Mouse (Mus musculus): ENCODE measurements around the gene Apob. TPM values are rescaled to one million over a fixed set of nuclear protein-coding genes. Genes with fewer than 3 reads are reported as not detected.
"Not testable (repeated sequence)": the region's sequence is repeated elsewhere in the genome, so short reads cannot be mapped to it uniquely, and the experiment has no call there.

Apob gene
- polyA plus RNA-seq, 1 experiment = 9.2 TPM

DNA sequence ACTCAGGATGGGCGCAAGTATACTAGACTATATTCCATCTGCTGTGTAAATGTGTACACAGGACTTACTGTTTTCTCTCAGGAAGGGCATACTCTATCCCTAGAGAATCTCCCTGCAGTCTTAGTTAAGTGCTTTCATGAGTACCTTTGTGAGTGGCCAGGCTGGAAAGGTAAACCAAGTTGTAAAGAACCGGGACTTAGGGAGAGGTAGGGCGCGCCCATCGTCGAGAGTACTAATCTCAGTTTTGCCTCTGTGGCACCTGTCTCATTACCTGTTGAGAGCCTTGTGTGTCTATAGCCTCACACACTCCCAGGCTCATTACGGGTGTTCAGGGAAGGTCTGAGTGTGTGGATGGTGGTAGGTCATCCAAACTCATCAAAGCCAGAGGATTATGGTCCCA is 52.1 kb downstream of the Apob start:
- no peak for TF ChIP-seq POLR2A (IDR thresholded peaks at IDR 0.05; ENCODE audit: borderline replicate concordance, control insufficient read depth, low read depth, low read length)
- no peak for TF ChIP-seq CTCF (IDR thresholded peaks at IDR 0.05; ENCODE audit: control insufficient read depth, insufficient read depth, low read length)
- H3K4me3 ChIP-seq (replicated peaks; ENCODE audit: control insufficient read depth, low read depth, low read length) = no peak overlapping the region
- 78% methylated on average over 7 of the region's 7 CpGs for WGBS
- no peak overlapping the region for H3K27ac ChIP-seq (ENCODE audit: control insufficient read depth, insufficient read depth, low read depth, low read length, poor library complexity)
- no peaks in the 10 kb centered on the region for H3K4me1 ChIP-seq (ENCODE audit: control insufficient read depth, insufficient read depth, low read length)

- Histone ChIP-seq H3K27ac (ENCODE audit: control insufficient read depth, insufficient read depth, low read depth, low read length, poor library complexity) (no peak overlapping the region), H3K4me1 (ENCODE audit: control insufficient read depth, insufficient read depth, low read length) (no peaks in the 10 kb centered on the region), H3K4me3 (replicated peaks; ENCODE audit: control insufficient read depth, low read depth, low read length) (no peak overlapping the region)
- no peak for TF ChIP-seq POLR2A (IDR thresholded peaks at IDR 0.05; ENCODE audit: borderline replicate concordance, control insufficient read depth, low read depth, low read length)
- 44% methylated on average over 2 of the region's 2 CpGs for WGBS
Measured at GRCm38 (mm10) chr12:8030057-8030456, 52.6 kb downstream of the Apob start.

DNA sequence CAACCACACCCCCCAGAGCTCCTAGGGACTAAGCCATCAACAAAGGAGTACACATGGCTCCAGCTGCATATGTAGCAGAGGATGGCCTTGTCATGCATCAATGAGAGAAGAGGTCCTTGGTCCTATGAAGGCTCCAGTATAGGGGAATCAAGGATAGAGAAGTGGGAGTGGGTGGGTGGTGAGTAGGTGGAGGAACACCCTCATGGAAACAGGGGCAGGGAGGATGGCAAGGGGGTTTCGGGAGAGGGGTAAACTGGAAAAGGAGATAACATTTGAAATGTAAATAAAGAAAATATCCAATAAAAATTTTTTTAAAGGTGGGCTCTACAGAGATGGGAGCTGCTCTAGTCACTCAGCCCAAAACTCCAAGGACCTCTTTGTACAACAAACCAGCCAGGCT is 53.7 kb downstream of the Apob start:
- 59% methylated on average over 1 of the region's 1 CpGs for WGBS
- not testable (repeated sequence) for H3K4me3 ChIP-seq (replicated peaks; ENCODE audit: control insufficient read depth, low read depth, low read length); H3K27ac ChIP-seq (ENCODE audit: control insufficient read depth, insufficient read depth, low read depth, low read length, poor library complexity); H3K4me1 ChIP-seq (ENCODE audit: control insufficient read depth, insufficient read depth, low read length)

DNA sequence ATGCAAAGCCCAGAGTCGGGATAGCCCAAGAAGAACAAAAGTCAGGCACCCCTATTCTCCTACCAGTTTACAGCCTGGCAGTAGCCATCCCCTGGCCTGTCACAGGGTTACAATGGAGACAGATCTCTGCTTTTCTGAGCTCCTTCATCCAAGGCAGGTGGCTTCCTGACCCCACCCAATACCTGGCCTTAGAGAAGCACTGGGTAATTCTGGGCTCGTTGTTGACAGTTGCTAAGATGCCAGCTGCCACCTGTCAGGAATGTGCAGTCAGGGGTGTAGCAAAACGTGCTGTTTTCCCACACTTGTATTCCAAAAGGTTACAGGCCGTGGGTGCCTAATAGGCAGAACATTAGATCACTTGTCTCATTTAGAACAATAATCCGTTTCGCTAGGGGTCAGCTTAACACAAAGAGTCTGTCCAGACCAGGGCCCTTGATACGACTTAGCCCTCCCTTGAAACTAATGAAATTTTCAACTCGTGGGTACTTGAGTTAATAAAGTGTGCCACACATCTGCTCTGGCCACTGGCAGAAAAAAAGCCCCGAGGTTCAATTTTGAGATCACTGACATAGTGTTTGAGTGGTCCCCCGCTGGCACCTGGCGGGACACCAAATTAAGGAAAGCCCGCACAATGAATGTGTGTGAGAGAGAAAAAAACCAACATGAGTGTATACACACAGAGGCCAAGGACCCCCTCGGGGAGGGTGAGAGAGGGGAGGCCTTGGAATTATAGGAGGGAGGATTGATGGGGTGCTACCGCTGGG is 54.3 kb downstream of the Apob start:
- no peaks in the 10 kb centered on the region for H3K4me1 ChIP-seq (ENCODE audit: control insufficient read depth, insufficient read depth, low read length)
- no peak for TF ChIP-seq CTCF (IDR thresholded peaks at IDR 0.05; ENCODE audit: control insufficient read depth, insufficient read depth, low read length)
- TF ChIP-seq POLR2A (IDR thresholded peaks at IDR 0.05; ENCODE audit: borderline replicate concordance, control insufficient read depth, low read depth, low read length) = no peak
- no peak overlapping the region for H3K27ac ChIP-seq (ENCODE audit: control insufficient read depth, insufficient read depth, low read depth, low read length, poor library complexity)
- WGBS = 77% methylated on average over 14 of the region's 14 CpGs
- H3K4me3 ChIP-seq (replicated peaks; ENCODE audit: control insufficient read depth, low read depth, low read length) = no peak overlapping the region

DNA sequence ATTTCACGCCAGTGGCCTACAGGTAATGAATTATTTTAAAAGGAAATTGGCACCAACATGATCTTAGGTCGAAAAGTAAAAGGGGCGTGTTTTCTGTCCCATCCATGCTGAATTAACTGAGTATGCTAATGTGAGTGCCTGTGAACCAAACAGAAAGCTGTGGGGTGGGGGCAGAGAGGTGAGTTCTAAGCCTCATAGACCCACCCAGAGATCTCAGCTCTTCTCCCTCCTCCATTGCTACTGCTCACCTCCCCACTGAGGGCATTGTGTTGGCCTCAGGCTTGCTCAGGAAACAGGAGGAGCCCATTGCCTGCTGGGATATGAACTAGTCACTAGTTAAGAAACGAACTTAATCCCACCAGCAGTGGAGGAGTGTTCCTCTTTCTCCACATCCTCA is 54.9 kb downstream of the Apob start:
- Histone ChIP-seq H3K4me3 (replicated peaks; ENCODE audit: control insufficient read depth, low read depth, low read length) (no peak overlapping the region), H3K4me1 (ENCODE audit: control insufficient read depth, insufficient read depth, low read length) (no peaks in the 10 kb centered on the region), H3K27ac (ENCODE audit: control insufficient read depth, insufficient read depth, low read depth, low read length, poor library complexity) (no peak overlapping the region)
- WGBS = 54% methylated on average over 4 of the region's 4 CpGs
- TF ChIP-seq POLR2A (IDR thresholded peaks at IDR 0.05; ENCODE audit: borderline replicate concordance, control insufficient read depth, low read depth, low read length) (no peak), CTCF (IDR thresholded peaks at IDR 0.05; ENCODE audit: control insufficient read depth, insufficient read depth, low read length) (no peak)

- no peak overlapping the region for H3K27ac ChIP-seq (ENCODE audit: control insufficient read depth, insufficient read depth, low read depth, low read length, poor library complexity)
- TF ChIP-seq CTCF (IDR thresholded peaks at IDR 0.05; ENCODE audit: control insufficient read depth, insufficient read depth, low read length) (no peak), POLR2A (IDR thresholded peaks at IDR 0.05; ENCODE audit: borderline replicate concordance, control insufficient read depth, low read depth, low read length) (no peak)
- 63% methylated on average over 3 of the region's 3 CpGs for WGBS
- H3K4me1 ChIP-seq (ENCODE audit: control insufficient read depth, insufficient read depth, low read length) = no peaks in the 10 kb centered on the region
- H3K4me3 ChIP-seq (replicated peaks; ENCODE audit: control insufficient read depth, low read depth, low read length) = no peak overlapping the region
Measured at GRCm38 (mm10) chr12:8038081-8038730, 60.8 kb downstream of the Apob start.

- H3K4me1 ChIP-seq (ENCODE audit: control insufficient read depth, insufficient read depth, low read length) = no peaks in the 10 kb centered on the region
- H3K4me3 ChIP-seq (replicated peaks; ENCODE audit: control insufficient read depth, low read depth, low read length) = no peak overlapping the region
- TF ChIP-seq CTCF (IDR thresholded peaks at IDR 0.05; ENCODE audit: control insufficient read depth, insufficient read depth, low read length) (no peak), POLR2A (IDR thresholded peaks at IDR 0.05; ENCODE audit: borderline replicate concordance, control insufficient read depth, low read depth, low read length) (no peak)
- H3K27ac ChIP-seq (ENCODE audit: control insufficient read depth, insufficient read depth, low read depth, low read length, poor library complexity) = no peak overlapping the region
- 16% methylated on average over 7 of the region's 7 CpGs for WGBS
Measured at GRCm38 (mm10) chr12:8042626-8043394, 65.4 kb downstream of the Apob start.

- H3K4me1 ChIP-seq (ENCODE audit: control insufficient read depth, insufficient read depth, low read length) = no peaks in the 10 kb centered on the region
- no peak overlapping the region for H3K4me3 ChIP-seq (replicated peaks; ENCODE audit: control insufficient read depth, low read depth, low read length)
- WGBS = 79% methylated on average over 2 of the region's 2 CpGs
- no peak overlapping the region for H3K27ac ChIP-seq (ENCODE audit: control insufficient read depth, insufficient read depth, low read depth, low read length, poor library complexity)
- TF ChIP-seq CTCF (IDR thresholded peaks at IDR 0.05; ENCODE audit: control insufficient read depth, insufficient read depth, low read length) (no peak), POLR2A (IDR thresholded peaks at IDR 0.05; ENCODE audit: borderline replicate concordance, control insufficient read depth, low read depth, low read length) (no peak)
Measured at GRCm38 (mm10) chr12:8047046-8047445, 69.6 kb downstream of the Apob start.
